Mouse (Mus musculus) heart, postnatal 0 days (tissue): ENCODE measurements at regions not wholly inside any gene's neighbourhood (a gene's known extent, or its start where the extent isn't known, plus 50 kb on each side); places are given as distances from the start of the nearest gene placed in this dataset.
A peak's percentile ranks its signal among the peaks of the same experiment; 100 is the strongest.

ENCODE experiments used
- ATAC-seq: fragments of 200-750 bp; cut with Nextera tagmentation; 2 replicates; pipeline ENCODE4 v1.8.0; 2017; ENCODE audit warnings: low read depth, moderate number of reproducible peaks, moderate library complexity; ENCODE audit not compliant: insufficient read depth
- DNase-seq: peaks from one replicate; pipeline ENCODE4 v3.0.0-alpha.2; 2016; ENCODE audit warnings: low spot score
- H3K27ac ChIP-seq: fragments of 300-500 bp; sonication (generic); 2 replicates; pipeline ENCODE4 v1.5.1; 2014; ENCODE audit warnings: low read depth, mild to moderate bottlenecking
- H3K27me3 ChIP-seq: fragments of 300-500 bp; sonication (generic); 2 replicates; pipeline ENCODE4 v1.6.1; 2014; ENCODE audit warnings: low read length, mixed read lengths; ENCODE audit not compliant: control insufficient read depth, insufficient read depth
- H3K36me3 ChIP-seq: fragments of 300-500 bp; sonication (generic); replicated peaks from 2 replicates; pipeline ENCODE4 v1.6.1; 2014; ENCODE audit warnings: low read length, mixed read lengths; ENCODE audit not compliant: control insufficient read depth, insufficient read depth
- H3K4me1 ChIP-seq: fragments of 300-500 bp; sonication (generic); 2 replicates; pipeline ENCODE4 v1.6.1; 2014; ENCODE audit warnings: antibody characterized with exemption; ENCODE audit not compliant: control insufficient read depth, insufficient read depth
- H3K4me2 ChIP-seq: fragments of 300-500 bp; sonication (generic); 2 replicates; pipeline ENCODE4 v1.6.1; 2014; ENCODE audit warnings: low read depth, mild to moderate bottlenecking, low read length, moderate library complexity
- H3K4me3 ChIP-seq: fragments of 300-500 bp; sonication (generic); 2 replicates; pipeline ENCODE4 v1.5.1; 2014; ENCODE audit warnings: low read depth, low read length
- H3K9ac ChIP-seq: fragments of 300-500 bp; sonication (generic); replicated peaks from 2 replicates; pipeline ENCODE4 v1.6.1; 2014; ENCODE audit warnings: low read depth, low read length, mixed read lengths
- H3K9me3 ChIP-seq: fragments of 300-500 bp; sonication (generic); replicated peaks from 2 replicates; pipeline ENCODE4 v1.6.1; 2016; ENCODE audit warnings: low read length; ENCODE audit not compliant: control insufficient read depth
- CTCF ChIP-seq: IDR thresholded peaks from 2 replicates; pipeline ENCODE4 v1.5.1; 2016; ENCODE audit warnings: antibody characterized with exemption, control low read depth, low read depth
- EP300 ChIP-seq: IDR thresholded peaks from 2 replicates; pipeline ENCODE4 v1.6.1; 2016; ENCODE audit warnings: antibody characterized with exemption, low read depth
- WGBS: fragments of 180-500 bp; shearing (Covaris S2); extraction: QIAGEN DNeasy Blood & Tissue Kit; methylation state at CpG from one replicate; pipeline ENCODE4 v1.1.7; 2014; 5-methylcytosine and 5-hydroxymethylcytosine counted together

DNA sequence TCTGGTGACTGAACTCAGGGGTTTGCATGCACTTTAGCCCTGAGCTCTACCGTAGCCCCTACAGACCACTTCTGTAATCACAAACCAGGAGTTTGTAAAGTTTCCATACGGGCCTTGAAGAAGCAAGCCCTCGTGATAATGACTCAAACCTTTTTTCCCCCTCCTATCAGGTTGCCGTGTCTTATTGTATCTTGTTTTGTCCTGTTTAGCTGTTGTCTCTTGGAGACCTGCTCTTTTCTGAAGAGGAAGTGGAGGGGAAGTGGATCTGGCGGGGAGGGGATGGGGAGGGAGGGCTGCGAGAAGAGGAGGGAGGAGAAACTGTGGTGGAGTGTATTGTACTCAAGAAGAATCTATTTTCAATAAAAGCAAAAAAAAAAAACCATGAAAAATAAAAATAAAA is 87.0 kb downstream of the Fam43a start:
- no peak overlapping the region for H3K9ac ChIP-seq
- no peak overlapping the region for H3K27ac ChIP-seq
- H3K4me3 ChIP-seq = no peak overlapping the region
- H3K4me2 ChIP-seq = no peak overlapping the region
- TF ChIP-seq EP300 (no peak), CTCF (no peak)
- DNase-seq (no peak), ATAC-seq (no peak)
- H3K27me3 ChIP-seq = no peaks in the 10 kb centered on the region
- no peaks in the 10 kb centered on the region; the same call in 1 of the 2 replicates for H3K4me1 ChIP-seq
- H3K36me3 ChIP-seq = no peaks in the 10 kb centered on the region
- no peaks in the 10 kb centered on the region for H3K9me3 ChIP-seq
- 40% methylated on average over 6 of the region's 6 CpGs for WGBS

DNA sequence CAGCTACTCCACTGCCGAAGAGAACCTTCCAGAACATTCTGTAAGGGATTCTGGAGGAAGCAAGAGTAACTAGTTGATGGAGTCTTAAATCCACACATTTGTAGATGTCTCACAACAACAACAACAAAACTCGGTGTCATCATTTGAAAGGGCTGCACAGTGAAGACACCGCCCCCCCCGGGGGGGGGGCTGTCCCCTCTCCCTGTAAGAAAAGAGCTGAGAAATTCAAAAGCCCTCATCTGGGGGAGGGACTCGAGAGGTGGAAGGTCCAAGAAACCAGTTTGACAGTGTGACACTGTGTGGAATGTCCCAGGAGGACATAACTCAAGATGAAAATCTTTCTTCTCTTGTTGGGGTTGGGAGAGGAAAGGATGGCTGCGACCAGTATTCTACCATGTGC is 87.7 kb downstream of the Fam43a start:
- Histone ChIP-seq H3K4me3 (no peak overlapping the region), H3K36me3 (no peaks in the 10 kb centered on the region), H3K4me2 (no peak overlapping the region), H3K9ac (no peak overlapping the region), H3K4me1 (peaks cover 4% of the 10 kb centered on the region; the same call in 1 of the 2 replicates), H3K9me3 (no peaks in the 10 kb centered on the region), H3K27ac (no peak overlapping the region), H3K27me3 (no peaks in the 10 kb centered on the region)
- TF ChIP-seq CTCF (no peak), EP300 (no peak)
- ATAC-seq = no peak
- no peak for DNase-seq
- WGBS = 81% methylated on average over 6 of the region's 6 CpGs

DNA sequence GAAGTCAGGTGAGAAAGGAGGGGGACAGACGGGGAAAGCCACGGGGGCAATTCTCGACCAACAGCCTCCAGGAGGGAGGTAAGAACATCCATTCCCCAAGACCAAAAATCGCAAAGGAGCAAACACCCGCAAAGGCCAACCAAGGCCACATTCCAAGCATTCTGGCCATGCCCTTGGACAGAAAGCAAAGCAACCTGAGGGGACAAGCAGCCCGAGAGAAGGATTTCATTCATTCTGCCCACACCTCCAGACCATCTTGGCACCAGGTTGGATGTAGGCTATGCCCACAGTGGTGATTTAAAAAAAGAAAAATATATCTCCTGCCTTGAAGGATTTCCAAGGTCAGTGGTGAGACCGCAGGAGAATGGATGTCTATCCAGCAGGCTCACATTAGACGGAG is 88.2 kb downstream of the Fam43a start:
- TF ChIP-seq CTCF = no peak
- TF ChIP-seq EP300 = no peak
- 68% methylated on average over 8 of the region's 8 CpGs for WGBS
- H3K27ac ChIP-seq = no peak overlapping the region

DNA sequence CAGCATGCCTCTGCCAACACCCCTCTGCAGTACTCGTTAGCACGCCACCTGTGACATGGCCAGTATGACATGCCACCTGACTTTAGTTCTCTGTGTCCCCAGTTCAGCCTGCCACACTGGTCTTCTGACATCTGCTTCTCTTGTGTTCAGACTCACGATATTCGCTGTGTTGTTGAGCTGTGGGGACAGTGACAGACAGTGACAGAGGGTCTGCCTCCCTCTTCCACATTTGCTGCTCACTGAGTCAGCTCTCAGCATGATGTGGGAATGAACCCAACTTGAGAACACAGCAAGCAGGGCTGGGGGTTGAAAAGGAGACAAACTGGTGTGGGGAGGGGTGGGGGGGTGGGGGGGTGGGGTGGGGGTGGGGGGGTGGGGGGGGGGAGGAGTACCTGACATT is 91.0 kb downstream of the Fam43a start:
- TF ChIP-seq CTCF (no peak), EP300 (no peak)
- Histone ChIP-seq H3K4me1 (peaks cover 4% of the 10 kb centered on the region; the same call in 1 of the 2 replicates), H3K4me2 (no peak overlapping the region), H3K9me3 (no peaks in the 10 kb centered on the region), H3K27me3 (no peaks in the 10 kb centered on the region), H3K27ac (no peak overlapping the region), H3K36me3 (no peaks in the 10 kb centered on the region), H3K9ac (no peak overlapping the region), H3K4me3 (no peak overlapping the region)
- 71% methylated on average over 4 of the region's 4 CpGs for WGBS
- ATAC-seq (no peak), DNase-seq (no peak)

More for the DNA sequence above, 88.2 kb downstream of the Fam43a start:
- Histone ChIP-seq H3K36me3 (no peaks in the 10 kb centered on the region), H3K4me3 (no peak overlapping the region), H3K27me3 (no peaks in the 10 kb centered on the region), H3K9me3 (no peaks in the 10 kb centered on the region), H3K4me1 (peaks cover 4% of the 10 kb centered on the region; the same call in 1 of the 2 replicates), H3K9ac (no peak overlapping the region), H3K4me2 (no peak overlapping the region)
- ATAC-seq (no peak), DNase-seq (no peak)

DNA sequence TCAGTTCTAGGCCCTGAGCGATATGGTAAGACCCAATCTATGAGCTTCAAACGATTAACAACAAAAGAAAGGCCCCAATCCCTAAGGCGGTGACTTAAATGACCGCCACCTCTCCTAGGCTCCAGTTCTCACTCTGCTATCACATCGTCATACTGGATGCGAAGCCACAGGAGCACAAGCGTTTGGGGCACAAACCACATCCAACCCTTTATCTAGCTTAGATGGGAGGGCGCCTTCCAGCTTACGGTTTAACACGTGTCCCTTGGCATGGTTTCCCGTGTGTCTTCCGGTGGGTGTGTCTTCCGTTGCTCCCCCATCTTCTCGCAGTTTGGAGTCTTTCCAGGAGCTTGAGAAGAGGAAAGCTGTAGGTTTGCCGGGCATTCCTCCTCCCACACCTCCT is 92.4 kb downstream of the Fam43a start:
- 63% methylated on average over 15 of the region's 15 CpGs for WGBS
- Histone ChIP-seq H3K36me3 (no peaks in the 10 kb centered on the region), H3K4me3 (no peak overlapping the region), H3K9ac (no peak overlapping the region), H3K9me3 (no peaks in the 10 kb centered on the region), H3K27ac (no peak overlapping the region), H3K4me1 (peaks cover 4% of the 10 kb centered on the region; the same call in 1 of the 2 replicates), H3K4me2 (peak overlapping the region; percentile 27; the same call in 1 of the 2 replicates), H3K27me3 (no peaks in the 10 kb centered on the region)
- ATAC-seq (no peak), DNase-seq (no peak)
- TF ChIP-seq EP300 (no peak), CTCF (no peak)

DNA sequence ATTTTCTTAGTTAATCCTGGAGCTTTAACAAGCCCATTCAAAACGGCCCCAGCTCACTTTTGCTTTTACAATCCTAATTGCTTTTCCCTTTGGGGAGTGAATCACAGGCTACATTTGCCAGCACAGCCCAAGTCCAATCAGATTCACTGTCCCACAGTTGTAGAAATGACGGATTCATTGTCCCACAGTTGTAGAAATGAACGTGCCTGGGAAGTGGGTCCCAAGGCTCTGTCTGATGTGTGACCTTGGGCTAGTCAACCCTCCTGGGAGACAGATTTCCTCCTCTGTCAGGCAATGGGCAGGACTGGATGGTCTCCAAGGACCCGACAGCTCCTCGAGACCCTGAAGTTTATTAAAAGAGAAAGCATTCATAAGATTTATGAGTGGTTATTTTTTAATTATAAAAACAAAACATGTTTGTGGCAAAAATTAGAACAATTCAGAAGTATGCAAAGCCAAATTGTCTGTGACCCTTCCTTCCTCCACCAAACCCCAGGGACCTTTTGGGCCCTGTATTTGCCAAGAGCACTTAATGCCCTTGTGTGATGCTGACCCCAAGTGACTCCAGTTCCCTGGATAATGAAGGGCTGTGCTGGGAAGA is 93.1 kb downstream of the Fam43a start:
- WGBS = 55% methylated on average over 5 of the region's 5 CpGs
- DNase-seq = no peak
- TF ChIP-seq EP300 (no peak), CTCF (no peak)
- Histone ChIP-seq H3K27ac (no peak overlapping the region), H3K9ac (no peak overlapping the region), H3K4me1 (peaks cover 4% of the 10 kb centered on the region; the same call in 1 of the 2 replicates), H3K4me3 (no peak overlapping the region), H3K4me2 (peak overlapping the region; percentile 27; the same call in 1 of the 2 replicates), H3K27me3 (no peaks in the 10 kb centered on the region), H3K9me3 (no peaks in the 10 kb centered on the region), H3K36me3 (no peaks in the 10 kb centered on the region)
- ATAC-seq = 0 out of 2 replicates have a peak, but pooled peaks have one; percentile 36
